Mouse (Mus musculus): ENCODE results near the gene Rps18.

DNA sequence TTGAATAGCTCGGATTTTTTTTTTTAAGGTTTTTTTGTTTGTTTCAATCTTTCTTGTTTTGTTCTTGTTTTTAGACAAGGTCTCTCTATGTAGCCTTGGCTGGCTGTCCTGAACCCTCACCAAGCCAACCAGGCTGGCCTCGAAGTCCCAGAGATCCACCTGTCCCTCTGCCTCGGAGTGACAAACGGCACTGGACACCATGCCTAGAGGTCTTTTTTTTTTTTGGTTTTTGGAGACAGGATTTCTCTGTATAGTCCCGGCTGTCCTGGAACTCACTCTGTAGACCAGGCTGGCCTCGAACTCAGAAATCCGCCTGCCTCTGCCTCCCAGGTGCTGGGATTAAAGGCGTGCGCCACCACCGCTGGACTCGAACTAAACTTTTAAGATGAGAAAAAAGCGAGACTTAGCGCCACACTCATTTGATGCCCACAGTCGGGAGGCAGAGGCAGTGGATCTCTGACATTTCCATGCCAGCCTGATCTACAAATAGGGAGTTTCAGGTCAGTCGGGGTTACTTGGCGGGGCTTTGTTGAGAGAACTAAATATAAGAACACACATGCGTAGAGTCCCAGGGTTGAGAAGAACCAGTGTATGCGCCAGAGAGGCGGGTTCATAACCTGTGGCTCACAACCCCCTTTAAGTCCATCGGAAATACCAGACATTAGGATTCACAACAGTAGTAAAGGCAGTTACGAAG lies 27.4 kb downstream of the Rps18 start:
- TF ChIP-seq CTCF (IDR thresholded peaks at IDR 0.05; ENCODE audit: low read depth) (no peak), EP300 (IDR thresholded peaks at IDR 0.05; ENCODE audit: low read depth) (no peak)

All from heart, postnatal 0 days (tissue).